Mouse (Mus musculus): ENCODE measurements at regions not wholly inside any gene's neighbourhood (a gene's known extent, or its start where the extent isn't known, plus 50 kb on each side); places are given as distances from the start of the nearest gene placed in this dataset.

DNA sequence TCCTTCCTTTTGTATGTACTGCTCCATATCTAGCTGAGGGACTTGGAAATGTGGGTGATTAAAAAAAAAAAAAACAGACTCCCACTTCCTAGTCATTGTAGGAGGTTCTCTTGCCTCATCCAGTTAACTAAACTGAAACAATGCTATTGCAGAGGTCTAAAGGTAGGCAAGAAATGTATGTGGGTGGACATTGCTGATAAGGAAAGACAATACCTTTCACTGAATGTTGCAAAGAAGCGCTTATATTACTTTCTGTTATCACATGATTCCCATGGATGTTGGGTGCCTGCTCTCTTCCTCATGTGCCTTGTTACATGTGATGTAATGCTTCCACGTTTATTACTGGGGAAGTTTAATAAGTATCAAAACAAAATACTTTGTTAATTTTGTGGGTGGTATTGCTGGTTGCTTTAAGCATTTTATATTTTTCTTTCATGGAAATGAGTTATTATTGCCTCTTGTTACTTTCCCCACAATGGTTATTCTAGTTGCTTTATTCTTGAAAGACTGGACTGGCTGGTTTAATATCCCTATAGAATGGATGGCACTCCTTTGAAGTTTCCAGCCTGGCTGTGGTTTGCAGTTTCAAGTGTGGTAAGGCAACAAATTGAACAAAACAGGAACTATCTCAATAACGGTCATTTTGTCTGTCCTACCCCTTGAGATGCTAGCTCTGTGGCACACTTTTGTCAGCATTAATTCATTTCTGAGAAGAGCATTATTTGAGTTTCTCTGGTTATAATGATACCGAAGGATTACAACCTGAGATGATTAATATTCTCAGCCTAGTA, 403.9 kb upstream of the Frg1 start:
- WGBS: 87% methylated on average over 4 of the region's 4 CpGs
- Histone ChIP-seq H3K4me2 (ENCODE audit: low read depth, severe bottlenecking) (no peak overlapping the region), H3K27me3 (ENCODE audit: control insufficient read depth, insufficient read depth, low read length) (no peaks in the 10 kb centered on the region), H3K4me3 (ENCODE audit: low read depth, low read length) (no peak overlapping the region), H3K36me3 (ENCODE audit: control insufficient read depth, insufficient read depth, low read length) (no peaks in the 10 kb centered on the region), H3K4me1 (ENCODE audit: control insufficient read depth, insufficient read depth, low read length) (peaks cover 5% of the 10 kb centered on the region; the same call in 1 of the 2 replicates), H3K9me3 (ENCODE audit: control insufficient read depth, low read length) (no peaks in the 10 kb centered on the region), H3K9ac (ENCODE audit: low read length) (no peak overlapping the region), H3K27ac (replicated peaks; ENCODE audit: low read depth, low read length) (no peak overlapping the region)
- no peak for ATAC-seq (ENCODE audit: insufficient number of reproducible peaks, low FRiP score, low TSS enrichment, low read depth)
- DNase-seq (ENCODE audit: low spot score): no peak

DNA sequence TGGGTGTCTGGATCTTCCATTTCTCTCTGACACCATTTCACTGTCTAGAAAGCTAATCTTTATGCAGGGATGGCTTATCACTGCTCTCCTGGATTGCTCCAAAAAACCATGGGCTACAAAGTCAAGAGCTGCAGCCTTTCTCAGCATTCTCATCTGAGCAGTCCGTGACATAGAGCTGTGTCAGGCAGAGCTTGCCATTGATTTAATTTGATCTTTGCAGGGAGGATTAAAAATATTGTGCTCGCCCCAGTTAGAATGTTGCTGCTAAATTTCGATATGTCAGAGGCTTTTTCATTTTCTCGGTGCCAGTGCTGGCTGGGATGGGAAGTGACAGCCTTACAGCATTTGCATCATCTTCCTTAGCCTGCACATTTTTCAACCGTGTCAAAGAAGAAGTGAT, 401.7 kb upstream of the Frg1 start:
- H3K9me3 ChIP-seq (ENCODE audit: control insufficient read depth, low read length): no peaks in the 10 kb centered on the region
- no peak for ATAC-seq (ENCODE audit: insufficient number of reproducible peaks, low FRiP score, low TSS enrichment, low read depth)
- no peak overlapping the region for H3K9ac ChIP-seq (ENCODE audit: low read length)
- H3K4me3 ChIP-seq (ENCODE audit: low read depth, low read length): no peak overlapping the region
- H3K27ac ChIP-seq (replicated peaks; ENCODE audit: low read depth, low read length): no peak overlapping the region
- H3K36me3 ChIP-seq (ENCODE audit: control insufficient read depth, insufficient read depth, low read length): no peaks in the 10 kb centered on the region
- H3K27me3 ChIP-seq (ENCODE audit: control insufficient read depth, insufficient read depth, low read length): no peaks in the 10 kb centered on the region
- no peak overlapping the region for H3K4me2 ChIP-seq (ENCODE audit: low read depth, severe bottlenecking)
- peaks cover 5% of the 10 kb centered on the region; the same call in 1 of the 2 replicates for H3K4me1 ChIP-seq (ENCODE audit: control insufficient read depth, insufficient read depth, low read length)
- 65% methylated on average over 5 of the region's 5 CpGs for WGBS
- no peak for DNase-seq (ENCODE audit: low spot score)

DNA sequence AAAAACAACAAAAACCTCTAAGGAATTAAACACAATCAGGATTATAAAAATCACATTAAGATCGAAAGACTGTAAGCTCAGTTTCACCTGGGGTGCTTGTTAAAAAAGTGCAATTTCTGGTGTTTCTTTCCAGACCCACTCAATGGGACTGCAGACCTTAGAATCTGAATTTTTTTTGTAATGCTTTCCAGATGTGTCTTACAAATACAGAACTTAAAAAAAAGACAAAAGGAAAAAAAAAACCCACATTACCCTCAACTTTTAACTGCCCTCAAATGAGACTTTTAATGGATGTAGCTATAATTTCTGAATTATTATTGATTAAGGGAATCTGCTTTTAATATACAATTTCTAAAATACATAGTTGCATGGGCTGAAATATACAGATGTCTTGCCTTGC, 401.2 kb upstream of the Frg1 start:
- H3K4me1 ChIP-seq (ENCODE audit: control insufficient read depth, insufficient read depth, low read length): peaks cover 5% of the 10 kb centered on the region; the same call in 1 of the 2 replicates
- no peaks in the 10 kb centered on the region for H3K36me3 ChIP-seq (ENCODE audit: control insufficient read depth, insufficient read depth, low read length)
- peak; percentile 47; the same call in 1 of the 2 replicates for ATAC-seq (ENCODE audit: insufficient number of reproducible peaks, low FRiP score, low TSS enrichment, low read depth)
- no peaks in the 10 kb centered on the region for H3K9me3 ChIP-seq (ENCODE audit: control insufficient read depth, low read length)
- no peaks in the 10 kb centered on the region for H3K27me3 ChIP-seq (ENCODE audit: control insufficient read depth, insufficient read depth, low read length)
- H3K4me2 ChIP-seq (ENCODE audit: low read depth, severe bottlenecking): no peak overlapping the region
- H3K9ac ChIP-seq (ENCODE audit: low read length): no peak overlapping the region
- DNase-seq (ENCODE audit: low spot score): no peak
- no peak overlapping the region for H3K4me3 ChIP-seq (ENCODE audit: low read depth, low read length)
- H3K27ac ChIP-seq (replicated peaks; ENCODE audit: low read depth, low read length): no peak overlapping the region
- 12% methylated on average over 1 of the region's 1 CpGs for WGBS

DNA sequence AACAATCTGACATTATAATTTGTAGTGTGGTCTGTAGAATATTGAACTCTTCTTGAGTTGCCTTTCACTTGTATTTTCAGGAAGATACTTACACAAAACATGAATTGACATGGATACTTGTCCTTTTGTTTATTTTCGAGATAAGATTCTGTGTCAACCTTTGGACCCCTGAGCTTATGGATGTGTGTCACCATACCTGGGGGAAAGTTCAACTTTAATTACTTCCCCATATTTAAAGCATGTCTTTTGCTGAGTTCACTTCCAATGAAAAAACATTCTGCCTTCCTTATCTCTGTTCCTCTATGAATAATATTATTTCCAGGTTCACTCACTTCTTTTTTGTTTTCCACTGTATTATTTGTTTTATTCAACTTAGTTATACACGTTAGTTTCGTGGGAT, 398.4 kb upstream of the Frg1 start:
- Histone ChIP-seq H3K27ac (replicated peaks; ENCODE audit: low read depth, low read length) (no peak overlapping the region), H3K27me3 (ENCODE audit: control insufficient read depth, insufficient read depth, low read length) (no peaks in the 10 kb centered on the region), H3K36me3 (ENCODE audit: control insufficient read depth, insufficient read depth, low read length) (no peaks in the 10 kb centered on the region), H3K9me3 (ENCODE audit: control insufficient read depth, low read length) (no peaks in the 10 kb centered on the region), H3K4me2 (ENCODE audit: low read depth, severe bottlenecking) (no peak overlapping the region), H3K4me3 (ENCODE audit: low read depth, low read length) (no peak overlapping the region), H3K9ac (ENCODE audit: low read length) (no peak overlapping the region), H3K4me1 (ENCODE audit: control insufficient read depth, insufficient read depth, low read length) (peaks cover 5% of the 10 kb centered on the region; the same call in 1 of the 2 replicates)
- ATAC-seq (ENCODE audit: insufficient number of reproducible peaks, low FRiP score, low TSS enrichment, low read depth): no peak
- 91% methylated on average over 3 of the region's 3 CpGs for WGBS
- DNase-seq (ENCODE audit: low spot score): no peak

DNA sequence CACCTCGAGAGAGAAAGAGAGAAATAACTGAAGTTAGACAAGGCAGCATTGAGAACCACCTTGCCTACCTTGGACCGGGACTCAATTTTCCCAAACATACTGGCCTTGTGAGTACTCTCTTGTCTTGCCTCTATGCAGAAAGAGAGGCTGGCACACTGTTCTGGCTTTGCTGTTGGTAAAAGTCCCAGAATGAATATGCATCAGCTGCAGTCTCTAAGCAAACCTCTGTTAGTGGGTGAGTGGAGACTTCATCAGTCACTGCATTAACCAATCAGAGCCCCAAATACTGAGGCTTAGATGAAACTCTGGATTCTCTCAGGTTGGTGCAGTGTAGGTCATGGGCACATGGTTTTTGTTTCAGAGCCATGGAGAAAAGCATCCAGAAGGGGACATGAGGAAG, 378.8 kb upstream of the Frg1 start:
- Histone ChIP-seq H3K9me3 (ENCODE audit: control insufficient read depth, low read length) (no peaks in the 10 kb centered on the region), H3K9ac (ENCODE audit: low read length) (no peak overlapping the region), H3K27ac (replicated peaks; ENCODE audit: low read depth, low read length) (no peak overlapping the region), H3K4me1 (ENCODE audit: control insufficient read depth, insufficient read depth, low read length) (no peaks in the 10 kb centered on the region), H3K4me3 (ENCODE audit: low read depth, low read length) (no peak overlapping the region), H3K36me3 (ENCODE audit: control insufficient read depth, insufficient read depth, low read length) (no peaks in the 10 kb centered on the region), H3K4me2 (ENCODE audit: low read depth, severe bottlenecking) (no peak overlapping the region), H3K27me3 (ENCODE audit: control insufficient read depth, insufficient read depth, low read length) (no peaks in the 10 kb centered on the region)
- ATAC-seq (ENCODE audit: insufficient number of reproducible peaks, low FRiP score, low TSS enrichment, low read depth) (no peak), DNase-seq (ENCODE audit: low spot score) (peak; percentile 29)
- 22% methylated on average over 2 of the region's 2 CpGs for WGBS

DNA sequence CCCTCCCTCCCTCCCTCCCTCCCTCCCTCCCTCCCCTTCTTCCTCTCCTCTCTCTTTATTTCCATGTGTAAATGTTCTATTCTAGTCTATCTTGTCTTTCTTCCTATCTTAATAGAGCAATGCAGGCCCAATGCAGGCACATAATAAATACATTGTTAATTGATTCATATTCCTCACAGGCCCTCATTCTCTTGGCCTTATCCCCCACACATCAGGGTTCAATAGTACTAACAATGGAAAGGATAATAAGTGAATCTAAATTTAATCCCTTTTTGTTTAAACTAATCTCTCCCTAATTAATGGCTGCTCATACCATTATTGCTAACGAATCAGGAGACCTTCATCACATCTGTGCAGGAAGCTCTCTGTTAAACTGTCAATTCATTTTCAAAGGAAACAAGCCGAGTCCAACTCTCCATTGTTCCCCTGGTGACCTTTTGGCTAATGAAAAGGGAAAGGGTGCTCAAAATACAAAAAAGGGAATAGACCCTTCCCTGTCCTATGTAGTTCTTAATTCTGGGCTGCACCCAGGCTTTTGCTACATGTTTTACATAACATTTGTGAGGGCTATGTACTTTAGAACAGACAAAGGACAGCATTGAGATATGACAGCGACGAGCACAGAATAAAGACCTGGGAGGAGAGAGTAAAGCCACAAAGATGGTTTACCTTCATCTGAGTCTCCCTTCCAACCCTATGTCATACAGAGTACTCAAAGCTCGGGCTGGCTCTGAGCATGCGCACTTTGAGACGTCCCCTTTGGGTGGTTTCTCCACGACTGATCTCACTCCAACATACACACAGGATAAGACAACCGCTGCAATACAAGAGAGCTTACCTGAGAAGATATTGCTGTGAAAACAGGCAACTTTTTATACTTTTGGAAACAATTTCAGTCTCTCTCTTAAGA, 370.3 kb upstream of the Frg1 start:
- Histone ChIP-seq H3K9me3 (ENCODE audit: control insufficient read depth, low read length) (no peaks in the 10 kb centered on the region), H3K4me3 (ENCODE audit: low read depth, low read length) (no peak overlapping the region), H3K4me2 (ENCODE audit: low read depth, severe bottlenecking) (no peak overlapping the region), H3K4me1 (ENCODE audit: control insufficient read depth, insufficient read depth, low read length) (0 out of 2 replicates have a peak, but pooled peaks cover 2% of the 10 kb centered on the region), H3K36me3 (ENCODE audit: control insufficient read depth, insufficient read depth, low read length) (no peaks in the 10 kb centered on the region), H3K27me3 (ENCODE audit: control insufficient read depth, insufficient read depth, low read length) (no peaks in the 10 kb centered on the region), H3K27ac (replicated peaks; ENCODE audit: low read depth, low read length) (no peak overlapping the region), H3K9ac (ENCODE audit: low read length) (no peak overlapping the region)
- DNase-seq (ENCODE audit: low spot score): no peak
- WGBS: 75% methylated on average over 9 of the region's 9 CpGs
- ATAC-seq (ENCODE audit: insufficient number of reproducible peaks, low FRiP score, low TSS enrichment, low read depth): no peak

DNA sequence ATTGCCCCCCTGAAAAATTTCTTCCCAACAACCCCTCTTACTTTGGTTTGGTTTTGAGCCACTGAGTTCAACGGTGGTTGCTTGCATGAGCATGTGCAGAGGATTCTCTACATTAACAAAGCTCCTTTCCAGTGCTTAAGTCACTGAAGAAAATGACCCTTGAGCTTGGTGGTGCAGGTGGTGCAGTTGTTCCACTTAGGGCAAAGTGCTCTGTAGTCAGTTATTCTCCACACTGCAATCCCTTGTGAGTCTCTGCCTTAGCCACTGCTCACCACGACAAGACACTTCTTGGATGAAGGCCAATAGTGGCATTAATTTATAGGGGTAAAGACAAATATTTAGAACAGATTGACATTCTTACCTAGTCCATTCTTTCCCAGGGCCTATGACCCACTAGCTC, 369.1 kb upstream of the Frg1 start:
- no peaks in the 10 kb centered on the region for H3K36me3 ChIP-seq (ENCODE audit: control insufficient read depth, insufficient read depth, low read length)
- ATAC-seq (ENCODE audit: insufficient number of reproducible peaks, low FRiP score, low TSS enrichment, low read depth) (no peak), DNase-seq (ENCODE audit: low spot score) (no peak)
- no peak overlapping the region for H3K4me3 ChIP-seq (ENCODE audit: low read depth, low read length)
- H3K9ac ChIP-seq (ENCODE audit: low read length): no peak overlapping the region
- no peak overlapping the region for H3K4me2 ChIP-seq (ENCODE audit: low read depth, severe bottlenecking)
- H3K27ac ChIP-seq (replicated peaks; ENCODE audit: low read depth, low read length): no peak overlapping the region
- 87% methylated on average over 2 of the region's 2 CpGs for WGBS
- no peaks in the 10 kb centered on the region for H3K27me3 ChIP-seq (ENCODE audit: control insufficient read depth, insufficient read depth, low read length)
- H3K9me3 ChIP-seq (ENCODE audit: control insufficient read depth, low read length): no peaks in the 10 kb centered on the region
- 0 out of 2 replicates have a peak, but pooled peaks cover 2% of the 10 kb centered on the region for H3K4me1 ChIP-seq (ENCODE audit: control insufficient read depth, insufficient read depth, low read length)

DNA sequence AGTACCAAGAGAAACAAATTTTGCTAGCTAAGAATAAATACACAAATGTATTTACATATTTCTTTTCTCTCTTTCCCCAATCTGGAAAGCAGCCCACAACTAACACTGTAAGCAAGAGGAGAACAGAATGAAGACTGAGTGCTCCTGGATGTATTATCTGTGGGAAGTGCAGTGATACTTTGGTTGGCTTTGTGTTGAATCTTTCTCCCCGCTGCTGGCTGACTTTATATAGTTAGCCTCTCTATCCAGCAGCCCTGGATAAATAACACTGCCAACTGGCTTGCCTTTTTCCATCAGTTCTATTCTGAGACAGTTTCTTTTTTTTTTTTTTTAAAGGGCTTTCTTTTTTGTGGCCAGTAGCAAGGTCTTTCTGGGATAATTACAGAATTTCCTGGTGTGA, 366.0 kb upstream of the Frg1 start:
- Histone ChIP-seq H3K9me3 (ENCODE audit: control insufficient read depth, low read length) (no peaks in the 10 kb centered on the region), H3K27me3 (ENCODE audit: control insufficient read depth, insufficient read depth, low read length) (no peaks in the 10 kb centered on the region), H3K9ac (ENCODE audit: low read length) (no peak overlapping the region), H3K36me3 (ENCODE audit: control insufficient read depth, insufficient read depth, low read length) (no peaks in the 10 kb centered on the region), H3K4me1 (ENCODE audit: control insufficient read depth, insufficient read depth, low read length) (0 out of 2 replicates have a peak, but pooled peaks cover 2% of the 10 kb centered on the region), H3K27ac (replicated peaks; ENCODE audit: low read depth, low read length) (no peak overlapping the region), H3K4me2 (ENCODE audit: low read depth, severe bottlenecking) (no peak overlapping the region), H3K4me3 (ENCODE audit: low read depth, low read length) (no peak overlapping the region)
- no peak for ATAC-seq (ENCODE audit: insufficient number of reproducible peaks, low FRiP score, low TSS enrichment, low read depth)
- WGBS: 82% methylated on average over 1 of the region's 1 CpGs
- DNase-seq (ENCODE audit: low spot score): no peak

Data from limb, embryonic 11.5 days (tissue).